Mouse (Mus musculus): ENCODE results near the gene Npas3. TPM values are rescaled to one million over a fixed set of nuclear protein-coding genes. Genes with fewer than 3 reads are reported as not detected.
A peak's percentile ranks its signal among the peaks of the same experiment; 100 is the strongest.

The Npas3 gene
- polyA plus RNA-seq, 1 experiment from 2014 or later: 2.2 TPM

- Histone ChIP-seq H3K27me3 (replicated peaks; ENCODE audit: low read depth, poor library complexity, severe bottlenecking) (peaks cover 67% of the 10 kb centered on the region), H3K4me1 (peaks cover 26% of the 10 kb centered on the region), H3K9me3 (0 out of 2 replicates have a peak, but pooled peaks cover 3% of the 10 kb centered on the region), H3K4me3 (no peak overlapping the region), H3K36me3 (replicated peaks) (peaks cover 6% of the 10 kb centered on the region; the same call in 1 of the 2 replicates), H3K27ac (replicated peaks) (no peak overlapping the region)
- 76% methylated on average over 11 of the region's 11 CpGs for whole genome bisulfite sequencing
- DNase-seq (ENCODE audit: low spot score): no peak
Observed at GRCm38 (mm10) chr12:54065607-54066006, 817.1 kb downstream of the Npas3 start.

GRCm38 (mm10) chr12:54067419-54067818, 818.9 kb downstream of the Npas3 start:
- Histone ChIP-seq H3K36me3 (replicated peaks) (peaks cover 6% of the 10 kb centered on the region; the same call in 1 of the 2 replicates), H3K27ac (replicated peaks) (no peak overlapping the region), H3K4me1 (peaks cover 26% of the 10 kb centered on the region), H3K4me3 (peak overlapping the region; percentile 58), H3K27me3 (replicated peaks; ENCODE audit: low read depth, poor library complexity, severe bottlenecking) (peaks cover 57% of the 10 kb centered on the region), H3K9me3 (0 out of 2 replicates have a peak, but pooled peaks cover 3% of the 10 kb centered on the region)
- 37% methylated on average over 14 of the region's 14 CpGs for WGBS
- no peak for DNase-seq (ENCODE audit: low spot score)

GRCm38 (mm10) chr12:54067886-54068756, 819.6 kb downstream of the Npas3 start:
- DNase-seq (ENCODE audit: low spot score): peak; percentile 79
- WGBS: 5% methylated on average over 84 of the region's 84 CpGs
- H3K36me3 ChIP-seq (replicated peaks): peaks cover 6% of the 10 kb centered on the region; the same call in 1 of the 2 replicates
- H3K4me3 ChIP-seq: peak overlapping the region; percentile 58
- H3K4me1 ChIP-seq: peaks cover 26% of the 10 kb centered on the region
- peak overlapping the region; percentile 11; the same call in 1 of the 2 replicates for H3K27ac ChIP-seq (replicated peaks)
- 0 out of 2 replicates have a peak, but pooled peaks cover 3% of the 10 kb centered on the region for H3K9me3 ChIP-seq
- H3K27me3 ChIP-seq (replicated peaks; ENCODE audit: low read depth, poor library complexity, severe bottlenecking): peaks cover 52% of the 10 kb centered on the region

GRCm38 (mm10) chr12:54068757-54069146, 820.3 kb downstream of the Npas3 start:
- H3K9me3 ChIP-seq: 0 out of 2 replicates have a peak, but pooled peaks cover 3% of the 10 kb centered on the region
- H3K4me3 ChIP-seq: peak overlapping the region; percentile 58
- H3K36me3 ChIP-seq (replicated peaks): peaks cover 6% of the 10 kb centered on the region; the same call in 1 of the 2 replicates
- H3K27ac ChIP-seq (replicated peaks): 0 out of 2 replicates have a peak overlapping the region, but pooled peaks have one; percentile 11
- peaks cover 52% of the 10 kb centered on the region for H3K27me3 ChIP-seq (replicated peaks; ENCODE audit: low read depth, poor library complexity, severe bottlenecking)
- 68% methylated on average over 27 of the region's 27 CpGs for WGBS
- H3K4me1 ChIP-seq: peaks cover 26% of the 10 kb centered on the region
- DNase-seq (ENCODE audit: low spot score): peak; percentile 29

GRCm38 (mm10) chr12:54074012-54074411, 825.5 kb downstream of the Npas3 start:
- Histone ChIP-seq H3K27me3 (replicated peaks; ENCODE audit: low read depth, poor library complexity, severe bottlenecking) (peaks cover 10% of the 10 kb centered on the region), H3K4me3 (no peak overlapping the region), H3K9me3 (no peaks in the 10 kb centered on the region), H3K36me3 (replicated peaks) (no peaks in the 10 kb centered on the region), H3K4me1 (no peaks in the 10 kb centered on the region), H3K27ac (replicated peaks) (no peak overlapping the region)
- 85% methylated on average over 2 of the region's 2 CpGs for WGBS
- no peak for DNase-seq (ENCODE audit: low spot score)

GRCm38 (mm10) chr12:54080996-54081395, 832.5 kb downstream of the Npas3 start:
- H3K4me3 ChIP-seq: no peak overlapping the region
- H3K36me3 ChIP-seq (replicated peaks): no peaks in the 10 kb centered on the region
- H3K4me1 ChIP-seq: no peaks in the 10 kb centered on the region
- DNase-seq (ENCODE audit: low spot score): no peak
- no peaks in the 10 kb centered on the region for H3K27me3 ChIP-seq (replicated peaks; ENCODE audit: low read depth, poor library complexity, severe bottlenecking)
- no peak overlapping the region for H3K27ac ChIP-seq (replicated peaks)
- WGBS: 96% methylated on average over 3 of the region's 3 CpGs
- H3K9me3 ChIP-seq: no peaks in the 10 kb centered on the region

- no peaks in the 10 kb centered on the region for H3K36me3 ChIP-seq (replicated peaks)
- H3K4me3 ChIP-seq: no peak overlapping the region
- no peaks in the 10 kb centered on the region; the same call in 1 of the 2 replicates for H3K27me3 ChIP-seq (replicated peaks; ENCODE audit: low read depth, poor library complexity, severe bottlenecking)
- H3K27ac ChIP-seq (replicated peaks): no peak overlapping the region
- DNase-seq (ENCODE audit: low spot score): no peak
- no peaks in the 10 kb centered on the region for H3K9me3 ChIP-seq
- 0 out of 2 replicates have a peak, but pooled peaks cover 4% of the 10 kb centered on the region for H3K4me1 ChIP-seq
- 69% methylated on average over 8 of the region's 8 CpGs for WGBS
Observed at GRCm38 (mm10) chr12:54093729-54094128, 845.3 kb downstream of the Npas3 start.

GRCm38 (mm10) chr12:54096492-54096891, 848.0 kb downstream of the Npas3 start:
- H3K4me1 ChIP-seq: 0 out of 2 replicates have a peak, but pooled peaks cover 4% of the 10 kb centered on the region
- no peaks in the 10 kb centered on the region for H3K9me3 ChIP-seq
- DNase-seq (ENCODE audit: low spot score): no peak
- H3K27ac ChIP-seq (replicated peaks): no peak overlapping the region
- 78% methylated on average over 2 of the region's 2 CpGs for WGBS
- H3K4me3 ChIP-seq: no peak overlapping the region
- H3K36me3 ChIP-seq (replicated peaks): no peaks in the 10 kb centered on the region
- H3K27me3 ChIP-seq (replicated peaks; ENCODE audit: low read depth, poor library complexity, severe bottlenecking): no peaks in the 10 kb centered on the region; the same call in 1 of the 2 replicates

GRCm38 (mm10) chr12:54098136-54098535, 849.7 kb downstream of the Npas3 start:
- 0 out of 2 replicates have a peak, but pooled peaks cover 4% of the 10 kb centered on the region for H3K4me1 ChIP-seq
- no peaks in the 10 kb centered on the region for H3K9me3 ChIP-seq
- 84% methylated on average over 6 of the region's 6 CpGs for WGBS
- H3K36me3 ChIP-seq (replicated peaks): no peaks in the 10 kb centered on the region
- H3K27me3 ChIP-seq (replicated peaks; ENCODE audit: low read depth, poor library complexity, severe bottlenecking): no peaks in the 10 kb centered on the region; the same call in 1 of the 2 replicates
- no peak overlapping the region for H3K27ac ChIP-seq (replicated peaks)
- DNase-seq (ENCODE audit: low spot score): no peak
- no peak overlapping the region for H3K4me3 ChIP-seq

GRCm38 (mm10) chr12:54098785-54099184, 850.3 kb downstream of the Npas3 start:
- peak; percentile 84 for DNase-seq (ENCODE audit: low spot score)
- no peaks in the 10 kb centered on the region; the same call in 1 of the 2 replicates for H3K27me3 ChIP-seq (replicated peaks; ENCODE audit: low read depth, poor library complexity, severe bottlenecking)
- WGBS: 11% methylated on average over 6 of the region's 6 CpGs

GRCm38 (mm10) chr12:54099458-54099857, 851.0 kb downstream of the Npas3 start:
- no peaks in the 10 kb centered on the region for H3K36me3 ChIP-seq (replicated peaks)
- H3K27ac ChIP-seq (replicated peaks): no peak overlapping the region
- H3K4me1 ChIP-seq: 0 out of 2 replicates have a peak, but pooled peaks cover 4% of the 10 kb centered on the region
- no peak overlapping the region for H3K4me3 ChIP-seq
- no peaks in the 10 kb centered on the region; the same call in 1 of the 2 replicates for H3K27me3 ChIP-seq (replicated peaks; ENCODE audit: low read depth, poor library complexity, severe bottlenecking)
- no peaks in the 10 kb centered on the region for H3K9me3 ChIP-seq
- WGBS: 91% methylated on average over 3 of the region's 3 CpGs
- DNase-seq (ENCODE audit: low spot score): no peak

More at GRCm38 (mm10) chr12:54098785-54099184, 850.3 kb downstream of the Npas3 start:
- Histone ChIP-seq H3K36me3 (replicated peaks) (no peaks in the 10 kb centered on the region), H3K27ac (replicated peaks) (no peak overlapping the region), H3K4me1 (0 out of 2 replicates have a peak, but pooled peaks cover 4% of the 10 kb centered on the region), H3K4me3 (no peak overlapping the region), H3K9me3 (no peaks in the 10 kb centered on the region)

- Histone ChIP-seq H3K9me3 (no peaks in the 10 kb centered on the region), H3K36me3 (replicated peaks) (no peaks in the 10 kb centered on the region), H3K27ac (replicated peaks) (no peak overlapping the region), H3K4me1 (no peaks in the 10 kb centered on the region), H3K27me3 (replicated peaks; ENCODE audit: low read depth, poor library complexity, severe bottlenecking) (no peaks in the 10 kb centered on the region), H3K4me3 (no peak overlapping the region)
- 80% methylated on average over 5 of the region's 5 CpGs for WGBS
- DNase-seq (ENCODE audit: low spot score): no peak
Observed at GRCm38 (mm10) chr12:54101307-54101870, 852.9 kb downstream of the Npas3 start.

All from embryonic facial prominence, embryonic 10.5 days (tissue).